Mouse (Mus musculus) midbrain, embryonic 11.5 days (tissue): ENCODE measurements at regions not wholly inside any gene's neighbourhood (a gene's known extent, or its start where the extent isn't known, plus 50 kb on each side); places are given as distances from the start of the nearest gene placed in this dataset.
A peak's percentile ranks its signal among the peaks of the same experiment; 100 is the strongest.
"Not testable (repeated sequence)": the region's sequence is repeated elsewhere in the genome, so short reads cannot be mapped to it uniquely, and the experiment has no call there.

Source experiments
- ATAC-seq: fragments of 200-750 bp; cut with Nextera tagmentation; 2 replicates; pipeline ENCODE4 v1.8.0; 2017; ENCODE audit warnings: moderate TSS enrichment, moderate library complexity; ENCODE audit not compliant: low FRiP score
- DNase-seq: peaks from one replicate; pipeline ENCODE4 v3.0.0; 2015; ENCODE audit warnings: low spot score; ENCODE audit errors: missing footprints
- H3K27ac ChIP-seq: fragments of 300-500 bp; sonication (generic); 2 replicates; pipeline ENCODE4 v1.5.1; 2014; ENCODE audit warnings: low read depth, low read length
- H3K27me3 ChIP-seq: fragments of 300-500 bp; sonication (generic); 2 replicates; pipeline ENCODE4 v1.6.1; 2014; ENCODE audit warnings: mild to moderate bottlenecking, low read length, moderate library complexity, mixed read lengths; ENCODE audit not compliant: control insufficient read depth, insufficient read depth
- H3K36me3 ChIP-seq: fragments of 300-500 bp; sonication (generic); 2 replicates; pipeline ENCODE4 v1.6.1; 2014; ENCODE audit warnings: mild to moderate bottlenecking, low read length, moderate library complexity, mixed read lengths; ENCODE audit not compliant: control insufficient read depth, insufficient read depth
- H3K4me1 ChIP-seq: fragments of 300-500 bp; sonication (generic); 2 replicates; pipeline ENCODE4 v1.6.1; 2014; ENCODE audit warnings: low read length; ENCODE audit not compliant: control insufficient read depth, insufficient read depth
- H3K4me2 ChIP-seq: fragments of 300-500 bp; sonication (generic); 2 replicates; pipeline ENCODE4 v1.6.1; 2014; ENCODE audit warnings: mild to moderate bottlenecking, moderate library complexity
- H3K4me3 ChIP-seq: fragments of 300-500 bp; sonication (generic); 2 replicates; pipeline ENCODE4 v1.5.1; 2014; ENCODE audit warnings: low read depth, low read length
- H3K9ac ChIP-seq: fragments of 300-500 bp; sonication (generic); 2 replicates; pipeline ENCODE4 v1.6.1; 2014; ENCODE audit warnings: low read length
- H3K9me3 ChIP-seq: fragments of 300-500 bp; sonication (generic); 2 replicates; pipeline ENCODE4 v1.6.1; 2016; ENCODE audit warnings: low read length; ENCODE audit not compliant: control insufficient read depth
- WGBS: fragments of 180-500 bp; shearing (Covaris S2); extraction: QIAGEN DNeasy Blood & Tissue Kit; methylation state at CpG from one replicate; pipeline ENCODE4 v1.1.7; 2014; 5-methylcytosine and 5-hydroxymethylcytosine counted together

GRCm38 (mm10) chr13:12680954-12681571 is 115.4 kb downstream of the Ero1lb start:
- H3K9ac ChIP-seq, result not testable (repeated sequence)
- WGBS, result 78% methylated on average over 4 of the region's 6 CpGs

GRCm38 (mm10) chr13:12680283-12680953 is 114.7 kb downstream of the Ero1lb start:
- peak overlapping the region; percentile 19; the same call in 1 of the 2 replicates for H3K4me2 ChIP-seq
- 18% methylated on average over 18 of the region's 19 CpGs for WGBS
- not testable (repeated sequence) for H3K4me3 ChIP-seq, H3K36me3 ChIP-seq, H3K4me1 ChIP-seq, H3K27ac ChIP-seq, H3K9ac ChIP-seq, H3K9me3 ChIP-seq, H3K27me3 ChIP-seq
- ATAC-seq, result peak; percentile 72
- DNase-seq, result peak; percentile 93

More at GRCm38 (mm10) chr13:12680954-12681571, 115.4 kb downstream of the Ero1lb start:
- not testable (repeated sequence) for H3K4me2 ChIP-seq, DNase-seq, H3K36me3 ChIP-seq, H3K4me3 ChIP-seq, H3K27me3 ChIP-seq, H3K27ac ChIP-seq, H3K9me3 ChIP-seq, H3K4me1 ChIP-seq
- ATAC-seq, result peak; percentile 69

DNA sequence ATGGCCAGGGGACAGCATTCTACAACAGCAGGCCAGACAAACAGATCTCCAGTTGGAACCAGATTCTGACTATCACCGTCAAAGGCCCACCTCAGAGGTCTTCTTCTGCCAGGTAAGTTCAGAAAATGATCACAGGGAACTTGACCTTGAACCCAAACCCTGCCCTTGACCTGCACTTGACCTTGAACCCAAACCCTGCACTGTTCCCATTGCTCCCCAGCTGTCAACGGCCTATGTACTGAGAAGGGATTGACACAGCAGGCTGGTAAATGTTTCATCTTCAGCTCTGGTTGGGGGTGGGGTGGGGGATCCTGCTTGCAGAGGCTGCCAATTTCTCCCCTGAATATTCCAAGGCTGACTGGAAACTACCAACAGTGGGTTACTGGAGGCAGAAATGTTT is 111.7 kb downstream of the Ero1lb start:
- no peaks in the 10 kb centered on the region for H3K9me3 ChIP-seq
- H3K36me3 ChIP-seq, result no peaks in the 10 kb centered on the region
- no peaks in the 10 kb centered on the region for H3K27me3 ChIP-seq
- DNase-seq (no peak), ATAC-seq (no peak)
- H3K4me1 ChIP-seq, result no peaks in the 10 kb centered on the region
- no peak overlapping the region for H3K4me2 ChIP-seq
- no peak overlapping the region for H3K27ac ChIP-seq
- no peak overlapping the region for H3K4me3 ChIP-seq
- no peak overlapping the region for H3K9ac ChIP-seq
- 90% methylated on average over 2 of the region's 2 CpGs for WGBS

DNA sequence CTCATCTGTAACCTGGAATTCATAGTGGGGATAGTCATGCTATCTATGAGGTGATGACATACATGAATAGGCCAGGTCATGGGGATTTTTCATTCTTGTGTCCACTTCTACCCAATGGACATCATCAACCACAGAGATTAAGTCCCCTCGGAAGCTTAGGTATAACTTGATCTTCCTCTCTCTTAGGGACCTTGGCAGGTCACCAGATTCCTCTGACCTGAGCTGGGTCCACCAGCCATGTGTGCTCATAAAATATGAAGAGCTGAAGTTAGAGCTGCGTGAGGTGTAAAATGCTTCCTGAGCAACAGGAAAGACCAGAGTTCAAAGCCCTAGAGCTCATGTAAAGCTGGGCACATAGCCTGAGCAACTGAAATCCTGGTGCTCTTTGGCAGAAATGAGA is 105.3 kb downstream of the Ero1lb start:
- H3K9ac ChIP-seq, ATAC-seq, H3K4me3 ChIP-seq, H3K36me3 ChIP-seq, H3K27me3 ChIP-seq, H3K4me2 ChIP-seq, H3K4me1 ChIP-seq, H3K27ac ChIP-seq, H3K9me3 ChIP-seq: not testable (repeated sequence)
- peak; percentile 56 for DNase-seq
- 93% methylated on average over 2 of the region's 2 CpGs for WGBS

DNA sequence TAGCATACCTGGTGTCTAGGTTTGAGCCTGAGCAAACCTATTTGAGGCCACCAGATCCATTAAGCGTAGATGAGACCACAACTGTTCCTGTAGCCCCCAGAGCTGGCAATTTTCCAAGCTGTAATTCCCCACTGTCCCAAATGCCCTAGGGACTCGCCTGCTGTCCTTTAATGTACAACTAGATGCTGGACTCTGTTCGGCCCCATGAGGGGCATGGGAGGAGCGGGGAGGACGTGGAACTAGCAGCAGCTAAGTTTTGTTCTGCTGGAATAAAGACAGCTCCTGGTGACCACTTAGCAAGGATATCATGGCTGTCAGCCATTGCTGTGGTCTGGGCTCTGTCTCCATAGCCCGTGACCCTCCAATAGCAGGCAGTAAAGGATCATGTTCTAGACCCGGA is 103.1 kb downstream of the Ero1lb start:
- not testable (repeated sequence) for H3K4me1 ChIP-seq, H3K9me3 ChIP-seq, H3K27me3 ChIP-seq, DNase-seq, H3K4me3 ChIP-seq, H3K9ac ChIP-seq, H3K36me3 ChIP-seq, ATAC-seq, H3K4me2 ChIP-seq, H3K27ac ChIP-seq
- no CpG with 5 or more reads among the region's 7 CpGs for WGBS

DNA sequence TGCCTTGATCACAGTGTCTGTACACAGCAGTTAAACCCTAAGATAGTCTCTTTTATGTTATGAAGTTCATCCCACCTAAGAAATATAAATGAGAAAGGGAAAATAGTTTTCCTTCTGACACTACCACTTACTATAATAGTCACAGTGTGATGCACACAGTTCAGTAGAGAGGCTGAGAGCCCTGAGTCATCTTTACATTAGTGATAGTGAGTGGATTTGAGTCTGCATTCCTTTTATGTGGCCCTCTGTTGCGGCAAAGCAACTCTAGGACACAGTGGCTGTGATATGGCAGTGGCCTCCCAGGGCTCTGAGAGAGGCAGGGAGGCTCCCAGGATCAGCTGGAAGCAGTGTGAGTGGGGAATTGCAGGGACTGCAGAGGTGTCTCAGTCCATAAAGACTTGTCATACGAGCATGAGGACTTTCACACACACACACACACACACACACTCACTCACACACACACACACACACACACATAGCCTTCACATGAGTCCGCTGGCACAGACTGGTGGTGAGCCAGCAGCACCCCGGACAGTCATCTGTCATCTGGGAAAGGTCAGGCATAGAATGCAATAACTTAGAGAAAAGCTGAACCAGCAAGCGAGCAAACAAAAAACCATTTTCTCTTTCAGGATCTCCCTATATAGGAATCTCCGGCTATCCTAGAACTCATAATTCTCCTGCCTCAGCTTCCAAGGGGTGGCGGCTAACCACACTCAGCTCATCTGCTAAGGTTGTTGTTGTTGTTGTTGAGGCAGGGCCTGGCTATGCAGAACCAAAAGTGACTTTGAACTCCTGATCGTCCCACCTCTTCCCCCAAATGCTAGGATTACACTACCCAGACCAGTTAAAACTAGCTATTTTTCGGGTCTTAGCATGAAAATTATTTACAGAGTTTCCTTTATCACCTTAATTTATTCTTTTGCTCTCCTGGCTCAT is 102.3 kb downstream of the Ero1lb start:
- H3K4me3 ChIP-seq, H3K9ac ChIP-seq, ATAC-seq, H3K36me3 ChIP-seq, H3K27me3 ChIP-seq, H3K9me3 ChIP-seq, H3K4me1 ChIP-seq, H3K27ac ChIP-seq, H3K4me2 ChIP-seq: not testable (repeated sequence)
- WGBS, result 84% methylated on average over 9 of the region's 9 CpGs
- peak; percentile 26 for DNase-seq

DNA sequence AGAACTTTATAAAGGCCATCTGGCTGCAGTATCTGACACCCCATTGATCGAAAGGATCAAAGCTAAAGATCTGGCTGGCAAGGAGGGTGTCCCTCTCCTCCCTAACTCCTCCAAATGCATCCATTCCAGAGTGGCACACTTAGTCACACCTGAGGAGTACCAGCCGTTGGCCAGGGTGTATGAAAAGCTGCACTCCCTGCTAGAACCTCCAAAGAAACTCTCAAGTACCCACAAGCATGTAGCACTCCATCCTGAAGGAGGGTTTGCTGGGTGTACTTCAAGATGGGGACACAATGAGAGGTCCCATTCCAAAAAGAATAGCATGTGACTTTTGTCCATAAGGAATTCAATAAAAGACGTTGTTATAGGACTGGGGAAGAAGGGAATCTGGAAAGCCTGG is 100.4 kb downstream of the Ero1lb start:
- H3K27ac ChIP-seq, H3K4me3 ChIP-seq, H3K36me3 ChIP-seq, H3K4me2 ChIP-seq, H3K4me1 ChIP-seq, DNase-seq, ATAC-seq, H3K9ac ChIP-seq, H3K27me3 ChIP-seq, H3K9me3 ChIP-seq: not testable (repeated sequence)
- WGBS, result 83% methylated on average over 3 of the region's 3 CpGs
